Mouse (Mus musculus) urinary bladder, adult 2 months (tissue): Measurements from ENCODE around the gene Mnat1. TPM values are rescaled to one million over a fixed set of nuclear protein-coding genes. Genes with fewer than 3 reads are reported as not detected.
"Not testable (repeated sequence)": the region's sequence is repeated elsewhere in the genome, so short reads cannot be mapped to it uniquely, and the experiment has no call there.

Source experiments
- DNase-seq: peaks from one replicate; pipeline ENCODE4 v3.0.0; 2022; ENCODE audit warnings: low spot score
- polyA plus RNA-seq: library from polyadenylated mRNA; depleted of rRNA; stranded (reverse); fragments of >200 nt; gene quantifications from 2 replicates; pipeline ENCODE4 v1.2.3, GENCODE M21; 2012; rRNA removed

Gene Mnat1
- 19.7 and 20.4 TPM in 2 replicates for polyA plus RNA-seq

GRCm38 (mm10) chr12:73123093-73124041 is at the start of gene Mnat1:
Gene Mnat1 (plus strand): TSS chr12:73123717.
- DNase-seq = peak; percentile 74

DNA sequence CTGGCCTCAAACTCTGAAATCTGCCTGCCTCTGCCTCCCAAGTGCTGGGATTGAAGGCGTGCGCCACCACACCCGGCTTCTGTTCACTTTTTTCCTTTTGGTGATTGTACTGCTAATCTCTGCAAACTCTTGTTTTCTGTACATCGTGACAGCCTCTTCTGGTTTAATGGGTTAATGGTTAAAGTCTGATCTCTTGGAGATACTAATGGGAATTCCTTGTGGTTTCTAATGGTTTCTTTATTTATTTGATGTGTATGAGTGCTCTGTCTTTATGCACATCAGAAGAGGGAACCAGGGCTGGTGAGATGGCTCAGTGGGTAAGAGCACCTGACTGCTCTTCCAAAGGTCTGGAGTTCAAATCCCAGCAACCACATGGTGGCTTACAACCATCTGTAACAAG is 41.7 kb upstream of the Mnat1 start:
- not testable (repeated sequence) for DNase-seq

DNA sequence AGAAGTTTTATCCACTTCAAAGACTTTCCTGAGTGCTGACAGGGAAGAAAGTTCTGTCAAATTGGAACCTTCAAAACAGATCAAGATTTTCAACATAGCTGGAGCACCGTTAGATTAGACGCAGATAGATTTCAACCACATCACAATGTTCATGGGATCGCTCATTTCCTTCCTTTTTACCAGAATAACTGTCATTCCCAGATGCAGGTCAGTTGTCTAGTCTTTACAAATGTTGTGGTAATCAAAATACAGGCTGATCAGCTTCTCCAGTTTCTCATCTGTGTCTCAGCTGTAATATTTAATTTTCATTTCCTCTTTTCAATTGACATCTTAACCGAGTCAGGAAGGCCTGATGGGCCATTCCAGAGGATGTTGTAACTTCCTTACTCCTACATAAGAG is 39.7 kb upstream of the Mnat1 start:
- DNase-seq = no peak

GRCm38 (mm10) chr12:73085739-73086630 is 37.5 kb upstream of the Mnat1 start:
- DNase-seq = no peak

- no peak for DNase-seq
Measured at GRCm38 (mm10) chr12:73087086-73087485, 36.4 kb upstream of the Mnat1 start.

DNA sequence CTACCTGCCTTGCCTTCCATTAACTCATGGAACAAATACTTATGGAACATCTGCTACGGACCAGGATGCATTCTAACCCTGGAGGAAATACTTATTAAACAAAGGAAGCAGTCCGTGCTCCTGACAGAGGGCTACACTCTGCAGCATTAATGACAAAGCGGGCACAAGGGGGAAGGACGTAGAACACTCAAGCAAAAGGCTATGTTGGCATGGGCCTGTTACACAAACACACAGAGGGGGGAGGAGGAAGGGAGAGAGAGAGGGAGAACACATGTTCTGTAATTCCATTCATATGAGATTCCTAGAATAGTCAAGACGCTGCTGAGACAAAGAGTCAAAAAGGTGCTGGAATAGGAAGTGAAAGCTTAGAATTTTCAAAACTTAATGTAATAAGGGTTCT is 35.0 kb upstream of the Mnat1 start:
- DNase-seq = no peak

- DNase-seq = no peak
Measured at GRCm38 (mm10) chr12:73088911-73089310, 34.6 kb upstream of the Mnat1 start.

DNA sequence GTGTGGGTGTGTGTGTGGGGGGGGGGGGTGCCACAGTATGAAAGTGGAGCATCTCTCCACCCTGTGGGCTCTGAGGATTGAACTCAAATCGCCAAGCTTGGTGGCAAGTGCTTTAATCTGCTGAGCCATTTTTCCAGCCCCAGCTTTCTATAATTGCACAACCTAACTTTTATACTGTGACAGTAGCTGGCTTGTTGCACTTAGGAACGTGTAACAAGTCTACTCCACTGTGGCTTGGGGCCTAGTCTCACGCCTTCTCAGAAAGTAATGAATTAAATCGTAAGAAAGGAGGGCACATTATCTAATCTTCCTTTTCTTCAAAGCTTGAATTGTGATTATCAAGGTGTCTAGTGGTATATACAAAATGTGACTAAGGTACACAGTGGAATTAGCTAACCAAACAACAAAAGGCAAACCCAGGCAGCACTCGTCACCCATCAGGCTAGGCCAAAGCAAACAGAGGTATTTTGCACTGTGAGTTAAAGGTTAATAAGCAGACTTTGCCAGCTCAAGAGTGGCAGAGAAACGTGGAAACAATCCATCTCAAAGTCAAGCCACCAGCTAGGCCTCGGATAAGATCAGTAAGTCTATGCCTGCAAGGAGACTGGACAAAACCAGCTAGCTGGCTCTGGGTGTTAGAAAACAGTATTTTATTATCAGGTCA is 32.7 kb upstream of the Mnat1 start:
- DNase-seq = no peak

GRCm38 (mm10) chr12:73094189-73094588 is 29.3 kb upstream of the Mnat1 start:
- no peak for DNase-seq

DNA sequence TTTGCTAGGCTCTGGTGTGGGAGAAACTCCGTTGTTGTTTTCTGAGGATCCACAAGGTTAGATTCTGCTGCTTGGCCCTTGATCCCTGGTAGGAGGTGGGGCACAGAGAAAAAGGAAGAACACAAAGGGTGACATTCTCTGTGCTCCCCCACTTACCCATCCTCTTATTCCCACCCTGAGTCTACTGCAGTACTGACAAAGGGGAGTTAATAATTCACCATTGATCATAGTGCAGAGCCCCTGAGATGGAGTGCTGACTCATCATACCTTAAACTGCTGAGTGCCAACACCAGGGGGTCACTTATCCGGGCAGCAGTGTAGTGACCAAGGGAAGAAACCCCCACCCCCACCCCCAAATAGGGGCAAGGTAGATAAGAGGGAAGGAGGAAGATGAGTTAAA is 28.9 kb upstream of the Mnat1 start:
- DNase-seq = no peak

DNA sequence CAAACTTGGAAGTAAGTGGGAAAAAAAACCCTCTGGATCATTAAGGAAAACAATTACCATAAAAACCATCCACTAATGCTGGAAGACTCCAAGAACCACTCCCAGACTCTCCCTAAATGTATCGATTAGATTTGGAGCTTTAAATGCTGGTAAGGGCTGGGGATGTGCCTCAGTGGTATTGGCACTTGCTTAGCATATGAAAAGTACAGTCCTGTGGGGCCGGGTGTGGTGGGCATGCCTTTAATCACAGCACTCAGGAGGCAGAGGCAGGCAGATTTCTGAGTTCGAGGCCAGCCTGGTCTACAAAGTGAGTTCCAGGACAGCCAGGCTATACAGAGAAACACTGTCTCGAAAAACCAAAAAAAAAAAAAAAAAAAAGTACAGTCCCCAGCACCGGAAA is 27.3 kb upstream of the Mnat1 start:
- not testable (repeated sequence) for DNase-seq

DNA sequence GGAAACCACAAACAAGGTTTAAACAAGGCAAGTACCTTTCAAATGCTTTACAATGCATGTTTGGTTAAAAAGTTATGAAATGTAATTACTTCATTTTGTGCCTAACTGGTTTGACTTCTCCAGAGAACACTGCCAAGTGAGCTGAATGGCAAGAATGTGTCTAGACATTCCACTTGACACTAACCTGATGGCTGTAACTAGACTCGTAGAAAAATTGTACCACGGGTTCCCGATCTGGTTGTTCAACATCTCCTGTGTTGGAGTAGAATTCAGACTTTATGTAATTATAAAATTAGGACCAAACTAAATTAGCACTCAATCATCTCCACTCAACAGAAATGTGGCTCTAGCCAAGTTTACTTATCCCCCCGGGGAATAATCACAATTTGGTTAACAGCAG is 24.9 kb upstream of the Mnat1 start:
- no peak for DNase-seq

DNA sequence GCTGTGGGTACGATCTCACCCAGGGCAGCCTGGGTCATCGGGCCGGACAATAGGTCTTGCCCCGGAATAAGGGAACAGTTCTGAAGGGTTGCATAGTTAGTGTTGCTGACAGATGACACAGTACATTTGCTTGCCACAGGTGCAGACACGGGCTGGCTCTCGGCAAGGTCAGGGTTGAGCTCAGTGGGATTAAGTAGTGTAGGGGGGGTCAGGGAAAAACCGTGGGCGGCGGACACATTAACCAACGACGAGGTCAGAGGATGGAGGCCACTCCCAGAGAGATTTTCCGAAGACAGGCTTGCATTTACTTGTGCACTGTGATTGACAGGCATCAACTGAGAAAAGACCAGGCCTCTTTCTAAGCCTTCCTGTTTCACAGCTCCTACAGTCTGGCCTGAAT is 19.8 kb upstream of the Mnat1 start:
- no peak for DNase-seq

- DNase-seq = no peak
Measured at GRCm38 (mm10) chr12:73107821-73108220, 15.7 kb upstream of the Mnat1 start.

GRCm38 (mm10) chr12:73110431-73111111 is 12.9 kb upstream of the Mnat1 start:
- DNase-seq = peak; percentile 39

DNA sequence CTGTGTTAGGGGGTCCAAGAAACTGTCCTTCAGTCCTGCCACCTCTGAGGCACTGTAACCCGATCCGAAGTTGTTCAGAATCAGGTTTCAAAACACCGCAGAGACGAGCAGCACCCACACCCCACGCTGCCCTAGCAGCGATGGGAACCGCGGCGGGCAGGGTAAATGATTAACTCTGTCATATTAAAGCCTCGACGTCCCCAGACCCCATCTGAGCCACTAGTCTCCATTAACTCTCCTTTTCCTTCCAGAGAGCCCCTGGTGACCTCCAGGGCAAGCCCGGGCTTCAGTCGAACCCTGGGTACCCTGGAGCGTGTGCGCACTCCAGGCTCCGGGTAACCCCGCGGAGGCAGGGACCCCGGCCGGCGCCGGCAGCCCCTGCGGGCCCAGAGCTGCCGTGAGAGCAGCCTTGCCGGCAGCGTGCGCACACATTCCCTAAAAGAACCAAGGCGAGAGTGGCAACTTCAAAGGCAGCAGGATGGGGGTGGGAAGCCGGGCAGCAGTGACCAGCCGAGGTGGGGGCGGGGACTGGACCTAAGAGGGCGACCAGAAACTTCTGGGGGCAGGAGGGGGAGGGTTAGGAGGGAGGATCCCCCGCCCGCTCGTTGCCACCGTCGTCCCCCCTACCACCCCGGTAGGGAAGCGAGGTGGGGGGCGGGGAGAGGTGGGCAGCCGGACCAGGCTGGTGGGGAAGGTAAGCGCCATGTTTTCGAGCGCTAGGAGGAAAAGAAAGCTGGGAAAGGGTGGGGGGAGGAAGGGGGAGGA is 11.8 kb upstream of the Mnat1 start:
- peak; percentile 45 for DNase-seq

GRCm38 (mm10) chr12:73112326-73113087 is 11.0 kb upstream of the Mnat1 start:
- DNase-seq = no peak

GRCm38 (mm10) chr12:73113196-73113595 is 10.3 kb upstream of the Mnat1 start, which contains the start of gene Six4:
Gene Six4 (minus strand): TSS chr12:73113456.
- DNase-seq = peak; percentile 63

DNA sequence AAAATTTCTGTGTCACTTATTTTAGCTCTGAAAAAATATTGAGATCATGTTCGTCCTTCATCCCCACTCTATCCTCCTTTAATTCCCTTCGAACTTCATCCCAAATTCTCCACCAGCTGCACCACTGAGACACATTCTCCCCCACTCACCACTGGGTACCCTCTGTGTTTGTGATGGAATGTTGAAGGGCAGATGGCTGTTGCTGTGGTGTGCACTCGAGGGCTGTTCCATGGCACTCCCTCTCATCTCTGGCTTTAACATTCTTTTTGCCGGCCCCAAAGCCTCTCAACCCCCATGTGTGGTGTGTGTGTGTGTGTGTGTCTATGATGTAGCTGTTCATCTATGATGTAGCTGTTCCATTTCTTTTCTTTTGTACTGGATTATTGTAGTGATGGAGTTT is 1.7 kb downstream of the Mnat1 start:
- no peak for DNase-seq

GRCm38 (mm10) chr12:73140732-73141131 is 17.2 kb downstream of the Mnat1 start:
- DNase-seq = no peak
